Mouse (Mus musculus) bone marrow macrophage, adult 2 months (primary cell): ENCODE results near the gene Cnn3. TPM values are rescaled to one million over a fixed set of nuclear protein-coding genes. Genes with fewer than 3 reads are reported as not detected.

Experiments
- H3K27ac ChIP-seq: 2 replicates; pipeline ENCODE4 v1.5.1; 2012; ENCODE audit warnings: low read depth, low read length; ENCODE audit not compliant: insufficient read depth
- H3K4me1 ChIP-seq: 2 replicates; pipeline ENCODE4 v1.6.1; 2012; ENCODE audit warnings: low read length; ENCODE audit not compliant: control insufficient read depth, insufficient read depth
- H3K4me3 ChIP-seq: 2 replicates; pipeline ENCODE4 v1.5.1; 2012; ENCODE audit warnings: mild to moderate bottlenecking, low read length, moderate library complexity; ENCODE audit not compliant: insufficient read depth
- CTCF ChIP-seq: IDR thresholded peaks from 2 replicates; pipeline ENCODE4 v1.5.1; 2012; ENCODE audit warnings: low read depth, mild to moderate bottlenecking, low read length, moderate library complexity
- POLR2A ChIP-seq: IDR thresholded peaks from 2 replicates; pipeline ENCODE4 v1.6.1; 2012; ENCODE audit warnings: mild to moderate bottlenecking, low read depth, low read length, borderline replicate concordance
- polyA plus RNA-seq: library from polyadenylated mRNA; stranded (reverse); fragments of >200 nt; gene quantifications from 2 replicates; pipeline ENCODE4 v1.2.4, GENCODE M21; 2012; ENCODE audit not compliant: missing spikeins, insufficient read depth, insufficient read length

Cnn3 gene
- polyA plus RNA-seq, 1 experiment, result 1.3 TPM

GRCm38 (mm10) chr3:121506756-121507155 lies 80.5 kb downstream of the Cnn3 start:
- Histone ChIP-seq H3K27ac (no peak overlapping the region), H3K4me3 (no peak overlapping the region), H3K4me1 (peaks cover 18% of the 10 kb centered on the region)
- TF ChIP-seq CTCF (no peak), POLR2A (no peak)

GRCm38 (mm10) chr3:121507678-121508077 lies 81.4 kb downstream of the Cnn3 start:
- Histone ChIP-seq H3K27ac (no peak overlapping the region), H3K4me1 (peaks cover 18% of the 10 kb centered on the region), H3K4me3 (no peak overlapping the region)
- TF ChIP-seq POLR2A (no peak), CTCF (no peak)

Other genes starting within 250 kb of the Cnn3 start
- gene Tmem56, start 143.4 kb upstream of the Cnn3 start, polyA plus RNA-seq, result not detected in 2 replicates
- gene Alg14, start 134.7 kb upstream of the Cnn3 start, polyA plus RNA-seq, result 17.8 and 21.3 TPM in 2 replicates
- gene Slc44a3, start 105.9 kb downstream of the Cnn3 start, polyA plus RNA-seq, result not detected in 2 replicates
- not detected in 2 replicates for gene 4930432M17Rik, start 244.3 kb downstream of the Cnn3 start, polyA plus RNA-seq